Mouse (Mus musculus): ENCODE results near the gene Comtd1. TPM values are rescaled to one million over a fixed set of nuclear protein-coding genes. Genes with fewer than 3 reads are reported as not detected.

Gene Comtd1
- polyA plus RNA-seq, 1 experiment from 2014 or later, result 67.3 TPM

DNA sequence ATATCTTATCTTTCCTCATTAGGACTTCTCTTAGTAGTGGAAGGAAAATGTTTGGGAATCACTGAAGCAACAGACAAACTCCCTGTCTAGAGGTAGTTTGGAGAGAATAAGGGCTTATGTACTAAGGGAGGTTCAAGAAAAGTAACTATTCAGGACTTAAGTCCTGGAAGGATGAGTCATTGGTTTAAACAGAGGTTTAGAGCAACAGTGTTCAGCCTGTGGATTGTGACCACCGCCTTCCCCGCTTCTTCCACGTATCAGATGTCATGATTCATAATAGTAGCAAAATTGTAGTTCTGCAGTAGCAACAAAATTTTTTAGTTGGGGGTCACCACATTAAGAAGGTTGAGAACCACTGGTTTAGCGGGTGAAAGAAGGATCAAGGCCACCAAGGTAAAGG is 48.1 kb downstream of the Comtd1 start:
- no peak for TF ChIP-seq CTCF (IDR thresholded peaks at IDR 0.05; ENCODE audit: low read depth)
- Histone ChIP-seq H3K27me3 (replicated peaks; ENCODE audit: control insufficient read depth, insufficient read depth, low read length) (no peaks in the 10 kb centered on the region), H3K9ac (ENCODE audit: low read depth, low read length) (no peak overlapping the region), H3K27ac (ENCODE audit: low read depth, low read length) (no peak overlapping the region), H3K4me2 (replicated peaks; ENCODE audit: low read depth) (no peak overlapping the region), H3K4me3 (ENCODE audit: low read depth, low read length) (no peak overlapping the region), H3K4me1 (replicated peaks; ENCODE audit: control insufficient read depth, insufficient read depth, low read length) (0 out of 2 replicates have a peak, but pooled peaks cover 4% of the 10 kb centered on the region), H3K9me3 (ENCODE audit: control insufficient read depth) (no peaks in the 10 kb centered on the region), H3K36me3 (ENCODE audit: control insufficient read depth, insufficient read depth) (peaks cover 12% of the 10 kb centered on the region)
- WGBS, result 93% methylated on average over 4 of the region's 4 CpGs
- ATAC-seq, result no peak

Other genes starting within 250 kb of the Comtd1 start
- not detected in 2 replicates for gene Dupd1, start 134.4 kb downstream of the Comtd1 start, polyA plus RNA-seq (2015; fragmentation: Nextera tagmentation; extraction: Ambion mirVana)
- 16.3 and 16.4 TPM in 2 replicates for gene Samd8, start 98.4 kb downstream of the Comtd1 start, polyA plus RNA-seq (2015; fragmentation: Nextera tagmentation; extraction: Ambion mirVana)
- gene Dusp13, start 97.8 kb downstream of the Comtd1 start, polyA plus RNA-seq (2015; fragmentation: Nextera tagmentation; extraction: Ambion mirVana), result 0.16 and 0.17 TPM in 2 replicates
- 354 and 371 TPM in 2 replicates for gene Vdac2, start 23.7 kb downstream of the Comtd1 start, polyA plus RNA-seq (2015; fragmentation: Nextera tagmentation; extraction: Ambion mirVana)
- 5.7 and 6.5 TPM in 2 replicates for gene Zfp503, start 140.6 kb upstream of the Comtd1 start, polyA plus RNA-seq (2015; fragmentation: Nextera tagmentation; extraction: Ambion mirVana)
- gene Lrmda, start 170.7 kb upstream of the Comtd1 start, polyA plus RNA-seq (2015; fragmentation: Nextera tagmentation; extraction: Ambion mirVana), result 0.73 and 1.8 TPM in 2 replicates